22 mouse cellular contexts compared by ENCODE assay signal in the genomic region with DNA sequence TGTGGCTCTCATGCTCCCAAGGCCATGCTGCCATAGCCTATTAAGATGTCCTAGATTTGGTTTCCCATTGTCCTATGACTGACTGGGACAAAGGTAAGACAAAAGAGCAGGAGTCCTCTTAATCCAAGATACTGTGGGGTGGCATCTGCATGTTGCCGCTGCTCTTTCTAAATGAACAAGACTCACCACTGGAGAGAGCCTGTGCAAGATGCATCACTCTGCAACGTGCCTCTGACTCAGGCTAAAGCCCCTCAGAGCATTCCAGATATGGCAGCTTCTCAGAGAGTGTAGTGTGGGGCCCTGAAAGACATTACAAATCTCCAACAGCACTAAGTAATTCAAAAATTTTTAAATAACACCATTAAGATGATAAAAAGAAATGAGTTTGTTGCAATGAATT. TPM values are rescaled to one million over a fixed set of nuclear protein-coding genes. Genes with fewer than 3 reads are reported as not detected.
DNase-seq lines count a peak whose midpoint lies in the region.
"Had no signal": no experiment of that assay in that cellular context is flagged by ENCODE, and none has a peak within 500 bp of the region (broad histone marks: within the 10 kb centered on the region; RNA-seq: fewer than 3 reads in every experiment).

No protein-coding gene starts in this region.

- DNase-seq in heart, adult 11 months: peak; percentile 84
- no peak for DNase-seq in heart, adult 8-10 months (ENCODE audit: low spot score)
- DNase-seq in 3T3-L1 (ENCODE audit: low read depth, low spot score) (peak; percentile 44), NIH3T3 (ENCODE audit: low read depth) (peak; percentile 52)
- DNase-seq in Muller cell, postnatal 12 days (ENCODE audit: inconsistent ontology term): peak; percentile 81
- DNase-seq in kidney, adult 8-10 months: no peak
- no peak for DNase-seq in kidney, adult 9 months
- no peak for DNase-seq in adrenal gland, postnatal 36 days
- DNase-seq: adrenal gland, adult 2 months; adrenal gland, adult 8-10 months; adrenal gland, postnatal 10 days; adrenal gland, postnatal 14 days; adrenal gland, postnatal 25 days; B cell, adult 2 months; cerebellum, adult 11 months; cerebellum, adult 11-12 months; cerebellum, adult 18-20 months; cerebellum, adult 2 months; cerebellum, adult 8-10 months; cerebellum, adult 9-10 months had no signal

RNA-seq across cellular contexts. Expression of a gene that starts 49.8 kb away (rescaled TPM):
- total RNA-seq in heart, adult 8-10 months (2022): 1 to 10 TPM; 4.4 to 5.0 (median 4.8) TPM
- total RNA-seq in adrenal gland, postnatal 36 days (2021): 10 to 100 TPM; 20.7 to 41.7 TPM
- total RNA-seq: G1E, MEL had no signal

Comparison
In these comparisons a context has a peak if more than half of its experiments do, and no peak if none do; other contexts are left out.
1. DNase-seq: peak in heart, adult 11 months (single experiment), 3T3-L1 (single experiment), Muller cell, postnatal 12 days (single experiment) and NIH3T3 (single experiment); none in heart, adult 8-10 months (single experiment), kidney, adult 8-10 months (0 of 2), kidney, adult 9 months (single experiment) and adrenal gland, postnatal 36 days (0 of 2).